Comparison of ENCODE assay signal across 21 mouse cellular contexts in the genomic region with DNA sequence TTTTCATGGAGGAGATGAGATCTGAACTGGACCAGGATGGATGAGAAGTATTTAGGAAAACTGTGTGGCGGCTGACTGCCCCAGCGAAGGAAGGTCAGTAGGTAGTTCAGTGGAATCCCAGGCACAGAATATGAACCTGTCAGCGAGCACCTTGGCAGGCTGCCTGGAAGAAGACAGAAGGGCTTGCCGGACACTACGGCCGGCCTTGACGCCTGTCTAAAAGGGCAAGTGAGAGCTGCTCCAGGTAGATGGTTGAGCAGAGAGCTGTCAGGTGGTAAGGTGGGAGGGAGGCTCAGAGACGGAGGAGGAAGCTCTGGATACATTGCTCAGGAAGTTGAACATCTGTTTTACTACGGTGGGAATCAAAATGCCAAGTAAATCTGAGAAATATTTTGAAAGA. TPM values are rescaled to one million over a fixed set of nuclear protein-coding genes. Genes with fewer than 3 reads are reported as not detected.
DNase-seq lines count a peak whose midpoint lies in the region; ATAC-seq lines count a peak whose summit lies in the region.
"Had no signal": no experiment of that assay in that cellular context is flagged by ENCODE, and none has a peak within 500 bp of the region (broad histone marks: within the 10 kb centered on the region; RNA-seq: fewer than 3 reads in every experiment).

No protein-coding gene starts in this region.

- H3K4me3 ChIP-seq in kidney, embryonic 16.5 days (ENCODE audit: low read length): no peak overlapping the region
- H3K4me3 ChIP-seq: embryonic facial prominence, embryonic 12.5 days; forebrain, embryonic 15.5 days had no signal

- no peak overlapping the region for H3K4me2 ChIP-seq in kidney, embryonic 16.5 days (replicated peaks; ENCODE audit: low read depth, low read length)
- H3K4me2 ChIP-seq: embryonic facial prominence, embryonic 12.5 days; forebrain, embryonic 15.5 days; heart, embryonic 11.5 days had no signal

- no peaks in the 10 kb centered on the region for H3K9me3 ChIP-seq in kidney, embryonic 16.5 days (ENCODE audit: low read length)
- H3K9me3 ChIP-seq: embryonic facial prominence, embryonic 12.5 days; forebrain, embryonic 15.5 days had no signal

- no peaks in the 10 kb centered on the region for H3K36me3 ChIP-seq in kidney, embryonic 16.5 days (ENCODE audit: insufficient read depth, low read length)
- H3K36me3 ChIP-seq: embryonic facial prominence, embryonic 12.5 days; forebrain, embryonic 15.5 days had no signal

- ATAC-seq in kidney, embryonic 16.5 days (ENCODE audit: low FRiP score, low TSS enrichment): no peak
- ATAC-seq: forebrain, embryonic 15.5 days; hindbrain, embryonic 16.5 days; midbrain, embryonic 16.5 days had no signal

- H3K4me1 ChIP-seq in kidney, embryonic 16.5 days (ENCODE audit: insufficient read depth, low read length): peaks cover 4% of the 10 kb centered on the region; the same call in 1 of the 2 replicates
- H3K4me1 ChIP-seq: embryonic facial prominence, embryonic 12.5 days; forebrain, embryonic 15.5 days had no signal

- no peak overlapping the region for H3K27ac ChIP-seq in kidney, embryonic 16.5 days (ENCODE audit: low read length)
- H3K27ac ChIP-seq: embryonic facial prominence, embryonic 12.5 days; forebrain, embryonic 15.5 days had no signal

- H3K9ac ChIP-seq in kidney, embryonic 16.5 days (replicated peaks; ENCODE audit: low read length): no peak overlapping the region
- H3K9ac ChIP-seq: embryonic facial prominence, embryonic 12.5 days; forebrain, embryonic 15.5 days had no signal

- DNase-seq in cerebellum, postnatal 14 days: peak; percentile 65 to 69
- DNase-seq in cerebellum, adult 9-11 months: no peak
- peak; percentile 42 to 53 for DNase-seq in kidney, adult 8-10 months
- peak; percentile 45 for DNase-seq in adrenal gland, adult 8-10 months
- DNase-seq in kidney, postnatal 10 days: peak; percentile 36
- DNase-seq in gastrocnemius, adult 18-20 months (ENCODE audit: low spot score): no peak
- no peak for DNase-seq in testis, postnatal 14 days (ENCODE audit: low spot score)
- DNase-seq: B cell, adult 2 months; lung, postnatal 10 days had no signal

- WGBS in kidney, embryonic 16.5 days: 65% methylated on average over 9 of the region's 9 CpGs

- H3K27me3 ChIP-seq in kidney, embryonic 16.5 days (ENCODE audit: insufficient read depth, low read length): peaks cover 9% of the 10 kb centered on the region; the same call in 1 of the 2 replicates
- H3K27me3 ChIP-seq: forebrain, embryonic 15.5 days had no signal

RNA-seq across cellular contexts. Expression of gene Ildr2, which starts 42.4 kb away (rescaled TPM):
- 1.5 and 1.6 TPM in 2 replicates for polyA plus RNA-seq in kidney, embryonic 16.5 days (2015; fragmentation: Nextera tagmentation; extraction: Ambion mirVana)
- total RNA-seq in adrenal gland, adult 8-10 months (2022): 10 to 100 TPM in 2 of 4 experiments, 1 to 10 TPM in 2; 4.0 to 16.9 (median 10.1) TPM
- 1 to 10 TPM; 1.3 to 1.8 TPM for total RNA-seq in gastrocnemius, adult 18-20 months (2021)
- total RNA-seq: megakaryocyte, adult 5-6 weeks had no signal

RNA-seq across cellular contexts. Expression of gene Mael, which starts 57.8 kb away (rescaled TPM):
- 0.42 TPM in 1 of 2 replicates, not detected in the other for polyA plus RNA-seq in kidney, embryonic 16.5 days (2015; fragmentation: Nextera tagmentation; extraction: Ambion mirVana)
- total RNA-seq in adrenal gland, adult 8-10 months (2022): not detected
- total RNA-seq in gastrocnemius, adult 18-20 months (2021): not detected
- total RNA-seq: heart, postnatal 25 days; megakaryocyte, adult 5-6 weeks had no signal
- polyA plus RNA-seq: forebrain, embryonic 15.5 days; large intestine, adult 2 months; limb, embryonic 11.5 days; liver, embryonic 16.5 days; midbrain, embryonic 16.5 days; thymus, postnatal 0 days had no signal

Comparison
In these comparisons a context has a peak if more than half of its experiments do, and no peak if none do; other contexts are left out.
1. DNase-seq: peak in cerebellum, postnatal 14 days (2 of 2), kidney, adult 8-10 months (2 of 2), adrenal gland, adult 8-10 months (single experiment) and kidney, postnatal 10 days (single experiment); none in cerebellum, adult 9-11 months (single experiment), gastrocnemius, adult 18-20 months (single experiment) and testis, postnatal 14 days (single experiment).